Mouse (Mus musculus) midbrain, embryonic 11.5 days (tissue): ENCODE results near the gene Prmt2. TPM values are rescaled to one million over a fixed set of nuclear protein-coding genes. Genes with fewer than 3 reads are reported as not detected.

Experiments
- ATAC-seq: fragments of 200-750 bp; cut with Nextera tagmentation; 2 replicates; pipeline ENCODE4 v1.8.0; 2017; ENCODE audit warnings: moderate TSS enrichment, moderate library complexity; ENCODE audit not compliant: low FRiP score
- DNase-seq: peaks from one replicate; pipeline ENCODE4 v3.0.0; 2015; ENCODE audit warnings: low spot score; ENCODE audit errors: missing footprints
- H3K27ac ChIP-seq: fragments of 300-500 bp; sonication (generic); 2 replicates; pipeline ENCODE4 v1.5.1; 2014; ENCODE audit warnings: low read depth, low read length
- H3K27me3 ChIP-seq: fragments of 300-500 bp; sonication (generic); 2 replicates; pipeline ENCODE4 v1.6.1; 2014; ENCODE audit warnings: mild to moderate bottlenecking, low read length, moderate library complexity, mixed read lengths; ENCODE audit not compliant: control insufficient read depth, insufficient read depth
- H3K36me3 ChIP-seq: fragments of 300-500 bp; sonication (generic); 2 replicates; pipeline ENCODE4 v1.6.1; 2014; ENCODE audit warnings: mild to moderate bottlenecking, low read length, moderate library complexity, mixed read lengths; ENCODE audit not compliant: control insufficient read depth, insufficient read depth
- H3K4me1 ChIP-seq: fragments of 300-500 bp; sonication (generic); 2 replicates; pipeline ENCODE4 v1.6.1; 2014; ENCODE audit warnings: low read length; ENCODE audit not compliant: control insufficient read depth, insufficient read depth
- H3K4me2 ChIP-seq: fragments of 300-500 bp; sonication (generic); 2 replicates; pipeline ENCODE4 v1.6.1; 2014; ENCODE audit warnings: mild to moderate bottlenecking, moderate library complexity
- H3K4me3 ChIP-seq: fragments of 300-500 bp; sonication (generic); 2 replicates; pipeline ENCODE4 v1.5.1; 2014; ENCODE audit warnings: low read depth, low read length
- H3K9ac ChIP-seq: fragments of 300-500 bp; sonication (generic); 2 replicates; pipeline ENCODE4 v1.6.1; 2014; ENCODE audit warnings: low read length
- H3K9me3 ChIP-seq: fragments of 300-500 bp; sonication (generic); 2 replicates; pipeline ENCODE4 v1.6.1; 2016; ENCODE audit warnings: low read length; ENCODE audit not compliant: control insufficient read depth
- WGBS: fragments of 180-500 bp; shearing (Covaris S2); extraction: QIAGEN DNeasy Blood & Tissue Kit; methylation state at CpG from one replicate; pipeline ENCODE4 v1.1.7; 2014; 5-methylcytosine and 5-hydroxymethylcytosine counted together
- polyA plus RNA-seq: library from polyadenylated mRNA; unstranded; fragments of >200 nt; fragmentation: Nextera tagmentation; extraction: Ambion mirVana; gene quantifications from 2 replicates; pipeline ENCODE4 v1.2.1, GENCODE M21; 2014

Prmt2 gene
- polyA plus RNA-seq, 1 experiment from 2014 or later, result 106 TPM

- Histone ChIP-seq H3K36me3 (peaks cover 8% of the 10 kb centered on the region; the same call in 1 of the 2 replicates), H3K4me1 (no peaks in the 10 kb centered on the region), H3K27me3 (no peaks in the 10 kb centered on the region), H3K4me3 (no peak overlapping the region), H3K9me3 (no peaks in the 10 kb centered on the region), H3K27ac (no peak overlapping the region), H3K4me2 (no peak overlapping the region), H3K9ac (no peak overlapping the region)
- DNase-seq (no peak), ATAC-seq (no peak)
- 89% methylated on average over 8 of the region's 8 CpGs for WGBS
Measured at GRCm38 (mm10) chr10:76209241-76209640, 28.4 kb downstream of the Prmt2 start.

GRCm38 (mm10) chr10:76207262-76207796 is 30.3 kb downstream of the Prmt2 start:
- Histone ChIP-seq H3K4me2 (no peak overlapping the region), H3K4me1 (no peaks in the 10 kb centered on the region), H3K4me3 (no peak overlapping the region), H3K36me3 (peaks cover 5% of the 10 kb centered on the region; the same call in 1 of the 2 replicates), H3K9ac (no peak overlapping the region), H3K9me3 (no peaks in the 10 kb centered on the region), H3K27me3 (no peaks in the 10 kb centered on the region), H3K27ac (no peak overlapping the region)
- DNase-seq (no peak), ATAC-seq (no peak)
- WGBS, result 94% methylated on average over 13 of the region's 13 CpGs

GRCm38 (mm10) chr10:76203798-76204283 is 33.8 kb downstream of the Prmt2 start:
- Histone ChIP-seq H3K9me3 (no peaks in the 10 kb centered on the region), H3K36me3 (peaks cover 5% of the 10 kb centered on the region; the same call in 1 of the 2 replicates), H3K27me3 (no peaks in the 10 kb centered on the region), H3K4me2 (peak overlapping the region; percentile 44), H3K4me1 (no peaks in the 10 kb centered on the region), H3K4me3 (peak overlapping the region; percentile 25), H3K9ac (peak overlapping the region; percentile 56), H3K27ac (no peak overlapping the region)
- DNase-seq (peak; percentile 88), ATAC-seq (0 out of 2 replicates have a peak, but pooled peaks have one; percentile 19)
- 20% methylated on average over 18 of the region's 18 CpGs for WGBS

GRCm38 (mm10) chr10:76201978-76202377 is 35.7 kb downstream of the Prmt2 start:
- no peaks in the 10 kb centered on the region for H3K27me3 ChIP-seq
- no peak overlapping the region for H3K27ac ChIP-seq
- H3K4me2 ChIP-seq, result no peak overlapping the region
- no peak overlapping the region for H3K9ac ChIP-seq
- H3K9me3 ChIP-seq, result no peaks in the 10 kb centered on the region
- no peaks in the 10 kb centered on the region for H3K36me3 ChIP-seq
- WGBS, result 18% methylated on average over 7 of the region's 7 CpGs
- no peak overlapping the region for H3K4me3 ChIP-seq
- no peaks in the 10 kb centered on the region for H3K4me1 ChIP-seq
- ATAC-seq (no peak), DNase-seq (peak; percentile 96)

DNA sequence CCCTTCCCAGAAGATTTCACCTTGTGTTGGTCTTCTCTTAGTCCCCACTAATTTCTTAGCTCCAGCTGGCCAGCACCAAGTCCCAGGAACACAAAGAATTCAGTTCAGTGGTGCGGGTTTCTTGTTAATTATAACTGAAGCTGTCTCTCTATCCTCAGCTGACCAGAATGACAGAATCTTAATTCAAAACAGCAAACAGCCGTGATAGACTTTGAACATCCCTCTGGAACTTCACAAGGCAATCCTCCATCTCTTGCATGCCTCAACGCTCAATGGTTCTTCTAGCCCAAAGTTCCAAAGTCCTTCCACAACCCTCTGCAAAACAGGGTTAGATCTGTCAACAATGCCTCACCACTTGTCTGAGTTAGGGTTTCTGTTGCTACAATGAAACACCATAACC is 36.2 kb downstream of the Prmt2 start:
- Histone ChIP-seq H3K4me1 (no peaks in the 10 kb centered on the region), H3K27me3 (no peaks in the 10 kb centered on the region), H3K9me3 (no peaks in the 10 kb centered on the region), H3K4me3 (no peak overlapping the region), H3K9ac (no peak overlapping the region), H3K27ac (no peak overlapping the region), H3K36me3 (no peaks in the 10 kb centered on the region), H3K4me2 (no peak overlapping the region)
- no peak for ATAC-seq
- WGBS, result 87% methylated on average over 3 of the region's 3 CpGs
- DNase-seq, result no peak

DNA sequence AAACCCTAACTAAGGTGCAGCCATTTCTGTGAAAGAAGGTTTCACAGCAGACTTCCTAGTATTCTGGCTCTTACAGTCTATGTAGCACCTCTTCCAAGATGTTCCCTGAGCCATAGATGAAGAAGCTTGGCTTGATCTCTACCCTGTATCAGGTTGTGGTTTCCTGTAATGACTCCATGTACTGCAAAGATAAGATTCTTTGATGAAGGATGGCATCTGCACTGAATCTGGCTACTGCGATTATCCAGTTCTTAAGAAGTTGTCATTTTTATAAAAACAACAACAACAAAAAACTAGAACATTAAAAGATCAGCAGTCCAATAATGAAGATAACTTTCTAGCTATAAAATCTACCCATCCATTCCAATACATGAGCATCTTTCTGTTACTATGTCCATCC is 49.7 kb downstream of the Prmt2 start:
- Histone ChIP-seq H3K27ac (no peak overlapping the region), H3K27me3 (no peaks in the 10 kb centered on the region), H3K9ac (no peak overlapping the region), H3K4me2 (no peak overlapping the region), H3K36me3 (no peaks in the 10 kb centered on the region), H3K4me1 (no peaks in the 10 kb centered on the region), H3K9me3 (no peaks in the 10 kb centered on the region), H3K4me3 (no peak overlapping the region)
- no peak for DNase-seq
- 92% methylated on average over 1 of the region's 1 CpGs for WGBS
- ATAC-seq, result no peak

GRCm38 (mm10) chr10:76185216-76185615 is 52.4 kb downstream of the Prmt2 start:
- WGBS, result 88% methylated on average over 4 of the region's 4 CpGs

GRCm38 (mm10) chr10:76174899-76175298 is 62.8 kb downstream of the Prmt2 start:
- H3K4me1 ChIP-seq, result no peaks in the 10 kb centered on the region
- H3K27ac ChIP-seq, result no peak overlapping the region
- no peak overlapping the region for H3K4me3 ChIP-seq
- DNase-seq (no peak), ATAC-seq (peak; percentile 59; the same call in 1 of the 2 replicates)
- WGBS, result 31% methylated on average over 2 of the region's 2 CpGs
- H3K4me2 ChIP-seq, result no peak overlapping the region
- H3K36me3 ChIP-seq, result no peaks in the 10 kb centered on the region
- H3K9me3 ChIP-seq, result no peaks in the 10 kb centered on the region
- H3K9ac ChIP-seq, result no peak overlapping the region
- H3K27me3 ChIP-seq, result no peaks in the 10 kb centered on the region

More at GRCm38 (mm10) chr10:76185216-76185615, 52.4 kb downstream of the Prmt2 start:
- Histone ChIP-seq H3K27me3 (no peaks in the 10 kb centered on the region), H3K36me3 (no peaks in the 10 kb centered on the region), H3K9ac (no peak overlapping the region), H3K4me2 (no peak overlapping the region), H3K4me1 (no peaks in the 10 kb centered on the region), H3K9me3 (no peaks in the 10 kb centered on the region), H3K4me3 (no peak overlapping the region), H3K27ac (no peak overlapping the region)
- ATAC-seq, result no peak
- no peak for DNase-seq

DNA sequence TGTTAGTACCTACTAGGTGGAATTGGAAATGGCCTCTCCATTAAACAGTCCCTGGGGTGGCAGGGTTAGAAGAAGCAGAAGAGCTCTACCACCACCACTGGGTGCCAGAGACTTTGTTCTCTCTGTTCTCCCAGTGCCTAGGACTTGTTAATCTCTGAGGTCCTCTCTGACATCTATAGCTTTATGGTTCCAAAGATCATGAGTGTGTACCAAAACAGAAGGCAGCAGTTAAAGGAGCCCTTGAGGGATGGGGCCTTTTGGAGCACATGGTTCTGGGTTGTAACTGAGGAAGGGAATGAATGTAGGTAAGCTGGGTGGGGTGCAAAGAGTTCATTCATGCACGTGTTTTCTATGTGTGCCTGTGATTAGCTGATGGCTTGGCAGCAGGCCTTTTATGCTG is 79.7 kb downstream of the Prmt2 start:
- DNase-seq, result no peak
- H3K9ac ChIP-seq, result no peak overlapping the region
- WGBS, result 86% methylated on average over 1 of the region's 1 CpGs

More for the DNA sequence above, 79.7 kb downstream of the Prmt2 start:
- no peak overlapping the region for H3K27ac ChIP-seq
- H3K4me1 ChIP-seq, result no peaks in the 10 kb centered on the region
- H3K4me2 ChIP-seq, result no peak overlapping the region
- H3K4me3 ChIP-seq, result no peak overlapping the region
- ATAC-seq, result no peak
- no peaks in the 10 kb centered on the region for H3K9me3 ChIP-seq
- H3K27me3 ChIP-seq, result no peaks in the 10 kb centered on the region
- no peaks in the 10 kb centered on the region for H3K36me3 ChIP-seq
